13 mouse cellular contexts compared by ENCODE assay signal in the genomic region with DNA sequence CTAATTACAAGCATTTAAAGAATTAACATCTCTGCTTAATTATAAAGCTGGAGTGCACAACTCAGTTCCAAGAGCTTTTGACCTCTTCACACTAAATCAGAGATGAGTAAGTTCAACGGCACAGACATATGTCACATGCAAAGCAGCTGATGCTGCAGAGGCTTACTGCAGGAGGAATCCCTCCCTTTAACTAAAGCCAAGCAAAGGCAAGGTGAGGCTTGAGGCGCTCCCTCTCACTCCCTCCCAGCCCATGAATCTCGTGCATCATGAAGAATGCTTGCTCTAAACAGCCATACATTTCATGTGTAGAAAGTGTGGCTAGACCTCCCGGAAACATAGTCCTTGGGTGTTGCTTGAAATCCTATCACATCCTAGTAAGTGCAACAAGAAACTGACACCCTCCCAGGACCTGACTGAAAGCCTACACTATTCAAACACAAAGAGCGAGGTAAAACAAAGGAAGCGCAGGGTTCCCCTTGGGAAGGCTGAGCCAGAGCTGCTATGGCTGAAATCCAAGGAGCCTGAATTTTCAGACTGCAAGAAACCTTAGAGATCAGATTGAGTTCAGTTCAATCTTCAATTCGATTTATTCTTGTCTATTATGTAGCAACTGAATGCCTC.
DNase-seq lines count a peak whose midpoint lies in the region; ATAC-seq and TF ChIP-seq lines count a peak whose summit lies in the region.
"Had no signal": no experiment of that assay in that cellular context is flagged by ENCODE, and none has a peak within 500 bp of the region (broad histone marks: within the 10 kb centered on the region; RNA-seq: fewer than 3 reads in every experiment).

No protein-coding gene starts in this region.

- no peak overlapping the region for H3K27ac ChIP-seq in lung, embryonic 14.5 days (ENCODE audit: low read depth)
- H3K27ac ChIP-seq in forebrain, embryonic 13.5 days = peak overlapping the region; percentile 35
- H3K27ac ChIP-seq in limb, embryonic 14.5 days (replicated peaks; ENCODE audit: low read depth, low read length) = no peak overlapping the region
- no peak overlapping the region for H3K27ac ChIP-seq in layer of hippocampus, adult 2 months

- TF ChIP-seq POLR2A in limb, embryonic 14.5 days (IDR thresholded peaks at IDR 0.05; ENCODE audit: borderline replicate concordance, extremely low read depth, insufficient read depth, insufficient read length) = no peak

- WGBS in lung, embryonic 14.5 days = 21% methylated on average over 7 of the region's 7 CpGs
- WGBS in forebrain, embryonic 13.5 days = 20% methylated on average over 7 of the region's 7 CpGs
- WGBS in limb, embryonic 14.5 days = 48% methylated on average over 7 of the region's 7 CpGs

- no peaks in the 10 kb centered on the region for H3K36me3 ChIP-seq in lung, embryonic 14.5 days (ENCODE audit: insufficient read depth)
- H3K36me3 ChIP-seq in forebrain, embryonic 13.5 days (ENCODE audit: poor library complexity, severe bottlenecking) = no peaks in the 10 kb centered on the region
- H3K36me3 ChIP-seq in limb, embryonic 14.5 days (ENCODE audit: control insufficient read depth, insufficient read depth, low read length) = no peaks in the 10 kb centered on the region

- no peaks in the 10 kb centered on the region for H3K27me3 ChIP-seq in lung, embryonic 14.5 days (ENCODE audit: insufficient read depth, low read length)
- H3K27me3 ChIP-seq in forebrain, embryonic 13.5 days = no peaks in the 10 kb centered on the region
- no peaks in the 10 kb centered on the region for H3K27me3 ChIP-seq in limb, embryonic 14.5 days (ENCODE audit: control insufficient read depth, insufficient read depth, low read length)

- no peak overlapping the region for H3K4me2 ChIP-seq in lung, embryonic 14.5 days
- H3K4me2 ChIP-seq in forebrain, embryonic 13.5 days = peak overlapping the region; percentile 16; the same call in 1 of the 2 replicates
- H3K4me2 ChIP-seq in limb, embryonic 14.5 days (replicated peaks; ENCODE audit: low read depth, low read length, severe bottlenecking) = no peak overlapping the region

- no peak overlapping the region for H3K9ac ChIP-seq in lung, embryonic 14.5 days
- H3K9ac ChIP-seq in forebrain, embryonic 13.5 days = no peak overlapping the region
- H3K9ac ChIP-seq in limb, embryonic 14.5 days (ENCODE audit: low read depth, low read length, severe bottlenecking) = no peak overlapping the region

- no peaks in the 10 kb centered on the region for H3K9me3 ChIP-seq in lung, embryonic 14.5 days (ENCODE audit: low read depth, low read length)
- no peaks in the 10 kb centered on the region for H3K9me3 ChIP-seq in forebrain, embryonic 13.5 days (replicated peaks)
- no peaks in the 10 kb centered on the region for H3K9me3 ChIP-seq in limb, embryonic 14.5 days (ENCODE audit: control insufficient read depth, low read length)

- H3K4me1 ChIP-seq in lung, embryonic 14.5 days (ENCODE audit: insufficient read depth) = no peaks in the 10 kb centered on the region
- H3K4me1 ChIP-seq in forebrain, embryonic 13.5 days = peaks cover 12% of the 10 kb centered on the region
- H3K4me1 ChIP-seq in limb, embryonic 14.5 days (ENCODE audit: control insufficient read depth, insufficient read depth, low read length) = peaks cover 5% of the 10 kb centered on the region; the same call in 1 of the 2 replicates

- H3K4me3 ChIP-seq in lung, embryonic 14.5 days (ENCODE audit: low read depth, low read length) = no peak overlapping the region
- no peak overlapping the region for H3K4me3 ChIP-seq in forebrain, embryonic 13.5 days
- no peak overlapping the region for H3K4me3 ChIP-seq in limb, embryonic 14.5 days (replicated peaks; ENCODE audit: low read length)
- H3K4me3 ChIP-seq in layer of hippocampus, adult 2 months = no peak overlapping the region
- H3K4me3 ChIP-seq: erythroblast, embryonic 14.5 days had no signal

- TF ChIP-seq CTCF in lung, embryonic 14.5 days (IDR thresholded peaks at IDR 0.05; ENCODE audit: low read depth) = no peak
- no peak for TF ChIP-seq CTCF in layer of hippocampus, adult 2 months (conservative IDR thresholded peaks at IDR 0.05)

- DNase-seq in lung, embryonic 14.5 days = peak; percentile 54
- no peak for DNase-seq in lung, postnatal 25 days (ENCODE audit: low spot score)
- peak; percentile 28 for DNase-seq in limb, embryonic 14.5 days (ENCODE audit: low spot score)
- DNase-seq in retina, embryonic 14.5 days (ENCODE audit: low spot score) = peak; percentile 4
- DNase-seq in cerebellum, postnatal 36 days = no peak
- no peak for DNase-seq in lung, postnatal 4 days
- no peak for DNase-seq in layer of hippocampus, adult 2 months (ENCODE audit: low spot score in 2 of 2)
- DNase-seq: adrenal gland, postnatal 10 days; cerebellum, adult 11 months; kidney, postnatal 36 days; right cerebral cortex, adult 18-20 months had no signal

- peak; percentile 62; the same call in 1 of the 2 replicates for ATAC-seq in lung, embryonic 14.5 days (ENCODE audit: insufficient read depth)
- peak; percentile 50; the same call in 1 of the 2 replicates for ATAC-seq in forebrain, embryonic 13.5 days
- ATAC-seq in limb, embryonic 14.5 days (ENCODE audit: low FRiP score, low read depth) = no peak; the same call in 1 of the 2 replicates

Comparison
In these comparisons a context has a peak if more than half of its experiments do, and no peak if none do; other contexts are left out.
1. DNase-seq: peak in lung, embryonic 14.5 days (single experiment), limb, embryonic 14.5 days (single experiment) and retina, embryonic 14.5 days (single experiment); none in lung, postnatal 25 days (single experiment), cerebellum, postnatal 36 days (0 of 2), lung, postnatal 4 days (0 of 2) and layer of hippocampus, adult 2 months (0 of 2).